Mouse (Mus musculus) monocyte, adult 5-6 weeks (primary cell): ENCODE results near the gene Wdr1. TPM values are rescaled to one million over a fixed set of nuclear protein-coding genes. Genes with fewer than 3 reads are reported as not detected.
A peak's percentile ranks its signal among the peaks of the same experiment; 100 is the strongest.
"Not testable (repeated sequence)": the region's sequence is repeated elsewhere in the genome, so short reads cannot be mapped to it uniquely, and the experiment has no call there.

Source experiments
- ATAC-seq: fragments of 153-309, 156-312 bp; replicated peaks from 2 replicates; pipeline ENCODE4 v1.8.0; 2017; ENCODE audit warnings: mild to moderate bottlenecking; ENCODE audit not compliant: low TSS enrichment, insufficient number of reproducible peaks, severe bottlenecking, poor library complexity, low FRiP score
- total RNA-seq: library from RNA; stranded (forward); fragments of 200-1000, 200-491, 200-594 nt; gene quantifications from 3 replicates; pipeline ENCODE4 v1.2.3, GENCODE M21; 2017

Gene Wdr1
- total RNA-seq, 1 experiment from 2014 or later, result 393 TPM

DNA sequence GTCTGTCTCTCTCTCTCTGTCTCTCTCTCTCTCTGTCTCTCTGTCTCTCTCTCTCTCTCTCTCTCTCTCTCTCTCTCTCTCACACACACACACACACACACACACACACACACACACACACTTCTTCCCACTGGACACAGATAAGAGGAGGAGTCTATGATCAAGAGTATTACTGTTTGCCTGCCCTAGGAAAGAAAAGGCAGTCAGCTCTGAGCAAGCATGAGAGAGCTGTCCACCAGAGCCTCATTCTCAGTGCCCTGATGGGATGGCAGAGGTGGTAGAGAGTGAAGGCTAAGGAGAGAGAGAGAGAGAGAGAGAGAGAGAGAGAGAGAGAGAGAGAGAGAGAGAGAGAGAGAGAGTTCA lies 83.5 kb downstream of the Wdr1 start:
- ATAC-seq, result not testable (repeated sequence)

DNA sequence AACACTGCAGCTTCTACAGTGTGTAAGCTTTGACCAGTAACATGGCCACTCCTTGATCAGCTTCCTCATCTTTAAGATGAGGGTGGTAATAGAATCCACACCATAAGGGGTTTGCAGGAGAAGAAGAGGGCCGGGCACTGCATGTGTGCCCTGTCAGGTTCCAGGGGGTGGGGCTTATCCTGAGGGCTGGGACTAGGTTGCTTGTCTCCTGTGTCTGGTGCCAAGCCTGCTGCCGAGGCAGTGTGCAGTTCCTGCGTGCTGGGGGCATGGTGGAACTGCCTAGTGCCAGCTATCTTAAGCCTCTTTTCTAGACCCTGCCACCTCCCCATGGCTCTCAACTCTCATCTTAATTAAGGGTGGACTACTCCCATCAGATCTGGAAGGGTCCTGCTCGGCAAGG lies 84.0 kb downstream of the Wdr1 start:
- ATAC-seq, result peak; percentile 62

GRCm38 (mm10) chr5:38477731-38478445 lies 85.1 kb downstream of the Wdr1 start:
- ATAC-seq, result no peak

- ATAC-seq, result no peak
Observed at GRCm38 (mm10) chr5:38476861-38477565, 86.0 kb downstream of the Wdr1 start.

Other genes with a start within 250 kb of the Wdr1 start
- not detected in 3 replicates for gene Drd5, start 243.9 kb downstream of the Wdr1 start, total RNA-seq
- gene Slc2a9, start 60.1 kb downstream of the Wdr1 start, total RNA-seq, result 10.6 to 16.0 TPM (median 11.7 TPM) in 3 replicates
- gene Zfp518b, start 121.6 kb upstream of the Wdr1 start, total RNA-seq, result 1.0 to 4.7 TPM (median 2.3 TPM) in 3 replicates